Mouse (Mus musculus) E14TG2a.4 (cell line): ENCODE measurements around the gene Ano6.
A peak's percentile ranks its signal among the peaks of the same experiment; 100 is the strongest.

Experiments used
- H3K27me3 ChIP-seq: 2 replicates; pipeline ENCODE4 v1.6.1; 2014; ENCODE audit warnings: low read length, control low read depth; ENCODE audit not compliant: insufficient read depth
- H3K36me3 ChIP-seq: 2 replicates; pipeline ENCODE4 v1.6.1; 2014; ENCODE audit warnings: low read length, control low read depth; ENCODE audit not compliant: insufficient read depth
- H3K4me1 ChIP-seq: replicated peaks from 2 replicates; pipeline ENCODE4 v1.6.1; 2014; ENCODE audit warnings: low read depth, low read length, control low read depth
- H3K4me3 ChIP-seq: replicated peaks from 2 replicates; pipeline ENCODE4 v1.5.1; 2014; ENCODE audit warnings: mild to moderate bottlenecking, low read length
- H3K9me3 ChIP-seq: 2 replicates; pipeline ENCODE4 v1.6.1; 2014; ENCODE audit warnings: low read length, control low read depth
- CTCF ChIP-seq: conservative IDR thresholded peaks from 2 replicates; pipeline ENCODE4 v1.5.1; 2014; ENCODE audit warnings: low read length
- NANOG ChIP-seq: IDR thresholded peaks from 2 replicates; pipeline ENCODE4 v1.6.1; 2014; ENCODE audit warnings: borderline replicate concordance, low read length, mixed read lengths
- POU5F1 ChIP-seq: IDR thresholded peaks from 2 replicates; pipeline ENCODE4 v1.6.1; 2014; ENCODE audit warnings: low read length, borderline replicate concordance

The Ano6 gene

GRCm38 (mm10) chr15:95844412-95844811 is 53.8 kb downstream of the Ano6 start:
- H3K4me1 ChIP-seq, result peaks cover 35% of the 10 kb centered on the region
- TF ChIP-seq POU5F1 (no peak), NANOG (no peak), CTCF (no peak)
- H3K4me3 ChIP-seq, result no peak overlapping the region
- no peaks in the 10 kb centered on the region for H3K36me3 ChIP-seq
- no peaks in the 10 kb centered on the region for H3K27me3 ChIP-seq
- no peaks in the 10 kb centered on the region for H3K9me3 ChIP-seq

- H3K27me3 ChIP-seq, result no peaks in the 10 kb centered on the region
- H3K4me1 ChIP-seq, result peaks cover 46% of the 10 kb centered on the region
- TF ChIP-seq CTCF (no peak), NANOG (no peak), POU5F1 (no peak)
- H3K36me3 ChIP-seq, result no peaks in the 10 kb centered on the region
- H3K9me3 ChIP-seq, result no peaks in the 10 kb centered on the region
- no peak overlapping the region for H3K4me3 ChIP-seq
These were observed 55.5 kb downstream of the Ano6 start for GRCm38 (mm10) chr15:95846102-95846501.

GRCm38 (mm10) chr15:95848493-95849064 is 57.9 kb downstream of the Ano6 start:
- Histone ChIP-seq H3K4me1 (peaks cover 41% of the 10 kb centered on the region), H3K9me3 (no peaks in the 10 kb centered on the region), H3K4me3 (no peak overlapping the region), H3K27me3 (no peaks in the 10 kb centered on the region), H3K36me3 (no peaks in the 10 kb centered on the region)
- TF ChIP-seq NANOG (no peak), POU5F1 (no peak), CTCF (no peak)

- Histone ChIP-seq H3K9me3 (no peaks in the 10 kb centered on the region), H3K27me3 (no peaks in the 10 kb centered on the region), H3K4me1 (peaks cover 34% of the 10 kb centered on the region), H3K36me3 (no peaks in the 10 kb centered on the region), H3K4me3 (peak overlapping the region; percentile 66)
- TF ChIP-seq CTCF (no peak), POU5F1 (no peak)
These were observed 59.1 kb downstream of the Ano6 start for GRCm38 (mm10) chr15:95849513-95850411.

- Histone ChIP-seq H3K4me1 (peaks cover 39% of the 10 kb centered on the region), H3K36me3 (no peaks in the 10 kb centered on the region), H3K27me3 (no peaks in the 10 kb centered on the region), H3K4me3 (no peak overlapping the region), H3K9me3 (no peaks in the 10 kb centered on the region)
- TF ChIP-seq NANOG (no peak), POU5F1 (no peak), CTCF (no peak)
These were observed 59.9 kb downstream of the Ano6 start for GRCm38 (mm10) chr15:95850546-95850945.

GRCm38 (mm10) chr15:95855051-95855844 is 64.6 kb downstream of the Ano6 start:
- Histone ChIP-seq H3K27me3 (no peaks in the 10 kb centered on the region), H3K9me3 (no peaks in the 10 kb centered on the region), H3K4me1 (peaks cover 32% of the 10 kb centered on the region), H3K36me3 (no peaks in the 10 kb centered on the region), H3K4me3 (no peak overlapping the region)
- TF ChIP-seq CTCF, result peak; percentile 65
- no peak for TF ChIP-seq NANOG
- no peak for TF ChIP-seq POU5F1

GRCm38 (mm10) chr15:95855953-95856352 is 65.3 kb downstream of the Ano6 start:
- no peak for TF ChIP-seq CTCF
- TF ChIP-seq POU5F1, result no peak
- TF ChIP-seq NANOG, result no peak
- Histone ChIP-seq H3K4me1 (peaks cover 28% of the 10 kb centered on the region), H3K36me3 (no peaks in the 10 kb centered on the region), H3K27me3 (no peaks in the 10 kb centered on the region), H3K9me3 (no peaks in the 10 kb centered on the region), H3K4me3 (no peak overlapping the region)

- Histone ChIP-seq H3K9me3 (no peaks in the 10 kb centered on the region), H3K27me3 (no peaks in the 10 kb centered on the region), H3K4me1 (peaks cover 24% of the 10 kb centered on the region), H3K36me3 (no peaks in the 10 kb centered on the region), H3K4me3 (no peak overlapping the region)
- no peak for TF ChIP-seq POU5F1
- no peak for TF ChIP-seq CTCF
- TF ChIP-seq NANOG, result no peak
These were observed 66.3 kb downstream of the Ano6 start for GRCm38 (mm10) chr15:95856684-95857595.
